Mouse (Mus musculus) forebrain, embryonic 10.5 days (tissue): ENCODE data around the gene Mgat4b. TPM values are rescaled to one million over a fixed set of nuclear protein-coding genes. Genes with fewer than 3 reads are reported as not detected.

Experiments
- DNase-seq: peaks from one replicate; pipeline ENCODE4 v3.0.0-alpha.2; 2017; ENCODE audit warnings: low spot score; ENCODE audit errors: extremely low spot score
- H3K27ac ChIP-seq: fragments of 300-500 bp; sonication (generic); 2 replicates; pipeline ENCODE4 v1.5.1; 2016; ENCODE audit warnings: mild to moderate bottlenecking
- H3K27me3 ChIP-seq: fragments of 300-500 bp; sonication (generic); 2 replicates; pipeline ENCODE4 v1.6.1; 2016; ENCODE audit warnings: mild to moderate bottlenecking; ENCODE audit not compliant: poor library complexity, severe bottlenecking
- H3K36me3 ChIP-seq: fragments of 300-500 bp; sonication (generic); replicated peaks from 2 replicates; pipeline ENCODE4 v1.6.1; 2016; ENCODE audit warnings: mild to moderate bottlenecking, moderate library complexity
- H3K4me1 ChIP-seq: fragments of 300-500 bp; sonication (generic); 2 replicates; pipeline ENCODE4 v1.6.1; 2016
- H3K4me3 ChIP-seq: fragments of 300-500 bp; sonication (generic); 2 replicates; pipeline ENCODE4 v1.5.1; 2016; ENCODE audit warnings: mild to moderate bottlenecking, moderate library complexity
- H3K9me3 ChIP-seq: fragments of 300-500 bp; sonication (generic); 2 replicates; pipeline ENCODE4 v1.6.1; 2016; ENCODE audit warnings: mild to moderate bottlenecking, moderate library complexity
- WGBS: fragments of 180-500 bp; shearing (Covaris S2); methylation state at CpG from one replicate; pipeline ENCODE4 v1.1.7; 2016; 5-methylcytosine and 5-hydroxymethylcytosine counted together
- microRNA-seq: library from miRNA; unstranded; fragments of <30 nt; microRNA quantifications from one replicate; pipeline ENCODE4, GENCODE M21; 2017
- polyA plus RNA-seq: library from polyadenylated mRNA; unstranded; fragments of >200 nt; fragmentation: Nextera tagmentation; extraction: Ambion mirVana; gene quantifications from 2 replicates; pipeline ENCODE4 v1.2.1, GENCODE M21; 2016

Mgat4b gene
- polyA plus RNA-seq, 1 experiment from 2014 or later = 10.8 TPM

DNA sequence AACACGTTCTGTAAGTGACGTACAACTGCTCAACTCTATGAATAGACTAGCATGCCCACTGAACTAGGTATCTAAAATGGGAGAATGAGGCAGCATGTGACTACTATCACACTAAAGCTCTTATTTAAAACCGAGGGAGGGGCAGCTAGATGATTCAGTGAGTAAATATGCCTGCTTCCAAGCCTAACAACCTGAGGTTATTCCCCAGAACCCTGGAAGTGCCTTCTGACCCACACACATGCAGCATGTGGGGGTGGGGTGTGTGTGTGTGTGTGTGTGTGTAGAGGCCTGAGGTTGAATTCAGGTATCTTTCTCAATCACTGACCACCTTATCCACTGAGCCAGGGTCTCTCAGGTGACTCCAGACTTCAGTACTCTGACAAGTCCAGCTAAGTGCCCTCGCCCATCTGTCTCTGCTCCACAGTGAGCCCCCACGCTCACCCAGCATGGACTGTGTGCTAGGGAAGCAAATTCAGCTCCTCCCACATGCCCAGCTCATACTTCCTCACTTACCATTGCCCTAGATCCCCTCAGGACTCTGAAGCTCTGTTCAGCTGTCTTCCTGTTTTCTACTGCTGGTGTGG is 65.0 kb downstream of the Mgat4b start:
- H3K9me3 ChIP-seq = no peaks in the 10 kb centered on the region
- no peak overlapping the region for H3K4me3 ChIP-seq
- H3K4me1 ChIP-seq = 0 out of 2 replicates have a peak, but pooled peaks cover 3% of the 10 kb centered on the region
- 94% methylated on average over 5 of the region's 5 CpGs for WGBS
- H3K27ac ChIP-seq = no peak overlapping the region
- peaks cover 50% of the 10 kb centered on the region for H3K36me3 ChIP-seq
- DNase-seq = no peak
- H3K27me3 ChIP-seq = no peaks in the 10 kb centered on the region

DNA sequence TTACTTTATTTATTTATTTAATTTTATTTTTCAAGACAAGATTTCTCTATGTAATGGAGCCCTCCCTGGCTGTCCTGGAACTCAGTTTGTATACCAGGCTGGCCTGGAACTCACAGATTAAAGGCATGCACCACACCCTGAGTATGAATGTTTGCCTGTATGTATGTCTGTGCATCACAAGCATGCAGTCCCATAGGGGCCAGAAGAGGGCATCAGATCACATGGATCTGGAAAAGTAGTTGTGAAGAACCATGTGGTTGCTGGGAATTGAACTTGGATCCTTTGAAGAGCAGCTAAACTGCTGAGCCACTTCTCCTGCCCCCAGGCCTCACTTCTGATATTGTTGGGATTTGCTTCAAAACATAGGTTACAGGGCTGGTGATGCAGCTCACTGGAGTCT is 66.3 kb downstream of the Mgat4b start:
- DNase-seq = no peak
- Histone ChIP-seq H3K27ac (no peak overlapping the region), H3K27me3 (no peaks in the 10 kb centered on the region), H3K4me3 (no peak overlapping the region), H3K4me1 (no peaks in the 10 kb centered on the region), H3K9me3 (no peaks in the 10 kb centered on the region), H3K36me3 (peaks cover 51% of the 10 kb centered on the region)

DNA sequence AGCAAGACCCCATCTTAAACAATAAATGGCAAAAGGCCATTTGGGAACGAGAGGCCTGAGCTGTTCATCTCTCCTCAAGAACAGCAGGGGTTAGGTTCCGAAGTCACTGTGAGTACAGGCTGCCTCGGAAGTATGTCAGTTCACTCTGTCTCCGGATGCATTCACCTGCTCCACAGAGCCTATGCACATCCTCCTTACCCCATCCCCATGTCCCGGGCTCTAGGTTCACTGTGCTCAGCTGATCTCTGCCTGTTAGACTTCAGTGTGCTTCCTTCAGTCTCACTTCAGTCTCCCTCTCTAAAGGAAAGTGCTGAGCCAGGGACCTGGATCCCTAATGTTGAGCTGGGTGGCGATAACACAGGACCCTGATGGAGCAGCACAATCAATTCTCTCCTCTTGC is 67.0 kb downstream of the Mgat4b start:
- Histone ChIP-seq H3K9me3 (no peaks in the 10 kb centered on the region), H3K27ac (no peak overlapping the region), H3K4me1 (no peaks in the 10 kb centered on the region), H3K36me3 (peaks cover 52% of the 10 kb centered on the region), H3K27me3 (no peaks in the 10 kb centered on the region), H3K4me3 (no peak overlapping the region)
- WGBS = 88% methylated on average over 6 of the region's 6 CpGs
- DNase-seq = no peak

DNA sequence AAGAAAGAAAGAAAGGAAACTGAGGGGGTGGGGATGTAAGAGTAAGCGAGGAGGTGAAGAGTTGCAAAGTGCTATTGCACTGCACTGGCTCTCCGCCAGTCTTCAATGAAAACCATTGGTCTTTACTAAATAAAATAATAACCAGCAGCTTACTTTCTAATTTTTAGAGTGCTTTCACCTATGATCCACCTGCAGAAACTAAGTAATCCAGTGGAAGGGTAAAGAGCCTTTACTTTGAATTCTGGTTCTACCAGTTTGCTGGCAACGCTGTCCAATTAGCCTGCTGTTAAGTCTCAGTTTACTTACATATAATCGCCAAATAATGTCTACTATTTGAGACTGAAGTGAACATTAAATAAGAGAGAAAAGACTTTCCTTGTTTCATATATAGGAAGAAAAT is 68.3 kb downstream of the Mgat4b start:
- WGBS = 90% methylated on average over 4 of the region's 4 CpGs
- Histone ChIP-seq H3K4me1 (no peaks in the 10 kb centered on the region), H3K9me3 (no peaks in the 10 kb centered on the region), H3K4me3 (no peak overlapping the region), H3K27me3 (no peaks in the 10 kb centered on the region), H3K36me3 (peaks cover 56% of the 10 kb centered on the region), H3K27ac (no peak overlapping the region)
- no peak for DNase-seq

DNA sequence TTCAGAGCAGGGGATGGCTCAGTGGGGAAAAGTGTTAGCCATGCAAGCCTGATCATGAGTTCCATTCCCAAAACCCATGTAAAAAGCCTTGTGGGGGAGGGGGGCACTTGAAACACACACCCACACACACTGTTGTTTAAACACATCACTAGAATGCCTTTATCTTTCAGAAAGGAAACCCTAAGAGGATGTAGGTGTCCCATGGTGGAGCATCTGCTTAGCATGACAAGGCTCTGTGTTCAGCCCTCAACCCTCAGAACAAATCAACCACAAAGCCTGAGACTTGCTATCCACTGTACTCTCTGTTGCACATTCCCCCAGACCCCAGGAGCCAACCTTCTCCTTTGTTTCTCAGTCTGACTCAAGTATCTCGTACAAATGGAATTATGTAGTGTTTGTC is 69.4 kb downstream of the Mgat4b start:
- Histone ChIP-seq H3K27ac (no peak overlapping the region), H3K4me3 (no peak overlapping the region), H3K4me1 (no peaks in the 10 kb centered on the region), H3K36me3 (peaks cover 51% of the 10 kb centered on the region), H3K9me3 (no peaks in the 10 kb centered on the region), H3K27me3 (no peaks in the 10 kb centered on the region)
- 86% methylated on average over 1 of the region's 1 CpGs for WGBS
- no peak for DNase-seq

Small RNAs within 50 kb of the gene (microRNA-seq; reads per million reads assigned to microRNA genes)
- not detected for gene Mir6919

Other genes starting within 250 kb of the Mgat4b start
- 55.9 and 59.8 TPM in 2 replicates for gene Rnf130, start 185.5 kb upstream of the Mgat4b start, polyA plus RNA-seq
- gene Tbc1d9b, start 79.5 kb upstream of the Mgat4b start, polyA plus RNA-seq = 32.5 TPM in 2 replicates
- gene Mrnip, start 36.4 kb upstream of the Mgat4b start, polyA plus RNA-seq = 22.8 and 25.9 TPM in 2 replicates
- 117 and 122 TPM in 2 replicates for gene Sqstm1, start 63 bp upstream of the Mgat4b start, polyA plus RNA-seq
- gene Ltc4s, start 27.7 kb downstream of the Mgat4b start, polyA plus RNA-seq = 0.79 and 1.1 TPM in 2 replicates
- 5.4 and 5.8 TPM in 2 replicates for gene Maml1, start 81.4 kb downstream of the Mgat4b start, polyA plus RNA-seq
- 334 and 352 TPM in 2 replicates for gene Canx, start 114.8 kb downstream of the Mgat4b start, polyA plus RNA-seq
- 0.23 and 0.57 TPM in 2 replicates for gene Cby3, start 143.6 kb downstream of the Mgat4b start, polyA plus RNA-seq
- 634 and 666 TPM in 2 replicates for gene Hnrnph1, start 166.1 kb downstream of the Mgat4b start, polyA plus RNA-seq
- 23.1 and 24.0 TPM in 2 replicates for gene Rufy1, start 220.2 kb downstream of the Mgat4b start, polyA plus RNA-seq